Mouse (Mus musculus): ENCODE measurements around the gene Slc44a5. TPM values are rescaled to one million over a fixed set of nuclear protein-coding genes. Genes with fewer than 3 reads are reported as not detected.
"Not testable (repeated sequence)": the region's sequence is repeated elsewhere in the genome, so short reads cannot be mapped to it uniquely, and the experiment has no call there.

Gene Slc44a5
- total RNA-seq, 2 experiments from 2014 or later = 0.13 to 0.27 TPM

GRCm38 (mm10) chr3:153968549-153968948 lies 4.7 kb upstream of the Slc44a5 start:
- DNase-seq = no peak

- no peak for DNase-seq
These were observed 3.8 kb upstream of the Slc44a5 start for GRCm38 (mm10) chr3:153969451-153969850.

- DNase-seq = no peak
These were observed 919 bp downstream of the Slc44a5 start for GRCm38 (mm10) chr3:153973949-153974760.

- DNase-seq = no peak
These were observed 1.8 kb downstream of the Slc44a5 start for GRCm38 (mm10) chr3:153975060-153975459.

GRCm38 (mm10) chr3:153975791-153976190 lies 2.6 kb downstream of the Slc44a5 start:
- DNase-seq = no peak

- DNase-seq = no peak
These were observed 7.4 kb downstream of the Slc44a5 start for GRCm38 (mm10) chr3:153980611-153981010.

GRCm38 (mm10) chr3:153984428-153985340 lies 11.4 kb downstream of the Slc44a5 start:
- no peak for DNase-seq

- no peak for DNase-seq
These were observed 26.7 kb downstream of the Slc44a5 start for GRCm38 (mm10) chr3:153999797-154000528.

- no peak for DNase-seq
These were observed 28.1 kb downstream of the Slc44a5 start for GRCm38 (mm10) chr3:154001348-154001747.

GRCm38 (mm10) chr3:154046876-154047275 lies 73.6 kb downstream of the Slc44a5 start:
- DNase-seq = no peak

- no peak for DNase-seq
These were observed 80.1 kb downstream of the Slc44a5 start for GRCm38 (mm10) chr3:154053331-154053730.

- DNase-seq = no peak
These were observed 84.2 kb downstream of the Slc44a5 start for GRCm38 (mm10) chr3:154057464-154057863.

GRCm38 (mm10) chr3:154058200-154058599 lies 85.0 kb downstream of the Slc44a5 start:
- no peak for DNase-seq

GRCm38 (mm10) chr3:154071989-154072388 lies 98.8 kb downstream of the Slc44a5 start:
- DNase-seq = not testable (repeated sequence)

GRCm38 (mm10) chr3:154075749-154076148 lies 102.5 kb downstream of the Slc44a5 start:
- no peak for DNase-seq

GRCm38 (mm10) chr3:154081687-154082086 lies 108.5 kb downstream of the Slc44a5 start:
- no peak for DNase-seq

GRCm38 (mm10) chr3:154082241-154082640 lies 109.0 kb downstream of the Slc44a5 start:
- DNase-seq = no peak

- no peak for DNase-seq
These were observed 109.7 kb downstream of the Slc44a5 start for GRCm38 (mm10) chr3:154082961-154083360.

GRCm38 (mm10) chr3:154089996-154090395 lies 116.8 kb downstream of the Slc44a5 start:
- no peak for DNase-seq

- DNase-seq = no peak
These were observed 118.5 kb downstream of the Slc44a5 start for GRCm38 (mm10) chr3:154091468-154092338.

- no peak for DNase-seq
These were observed 119.2 kb downstream of the Slc44a5 start for GRCm38 (mm10) chr3:154092466-154092865.
